Mouse (Mus musculus): ENCODE data around the gene BC051142.

- no peak for TF ChIP-seq POLR2A (IDR thresholded peaks at IDR 0.05; ENCODE audit: borderline replicate concordance, extremely low read depth, low read depth, low read length)
- no peak for TF ChIP-seq CTCF (IDR thresholded peaks at IDR 0.05; ENCODE audit: insufficient read depth, low read length)
These were observed 39.0 kb downstream of the BC051142 start for GRCm38 (mm10) chr17:34437606-34438005.
